Mouse (Mus musculus): ENCODE data around the gene 1700122O11Rik.

GRCm38 (mm10) chr17:48004619-48005018 lies 33.5 kb downstream of the 1700122O11Rik start:
- TF ChIP-seq CTCF (IDR thresholded peaks at IDR 0.05; ENCODE audit: low read depth) = no peak
- no peak for TF ChIP-seq EP300 (optimal IDR thresholded peaks at IDR 0.05)
